Mouse (Mus musculus) left cerebral cortex, adult 8-10 months (tissue): ENCODE data around the gene Tomm40l. TPM values are rescaled to one million over a fixed set of nuclear protein-coding genes. Genes with fewer than 3 reads are reported as not detected.

Experiments
- DNase-seq, 2 experiments: peaks; one replicate each; pipeline ENCODE4 v3.0.0; 2022; ENCODE audit warnings: low spot score in 2 of 2
- total RNA-seq, 4 experiments: library from RNA; stranded (reverse); gene quantifications; 2 replicates each; pipeline ENCODE4 v1.2.4; 2022

Tomm40l gene
- total RNA-seq = 10 to 100 TPM; 70.2 to 87.9 (median 76.7) TPM

- DNase-seq = peak; percentile 84 to 99
Observed at GRCm38 (mm10) chr1:171222238-171223155, at the start of gene Tomm40l. Gene Tomm40l, minus strand, starts transcription at chr1:171222514.

DNA sequence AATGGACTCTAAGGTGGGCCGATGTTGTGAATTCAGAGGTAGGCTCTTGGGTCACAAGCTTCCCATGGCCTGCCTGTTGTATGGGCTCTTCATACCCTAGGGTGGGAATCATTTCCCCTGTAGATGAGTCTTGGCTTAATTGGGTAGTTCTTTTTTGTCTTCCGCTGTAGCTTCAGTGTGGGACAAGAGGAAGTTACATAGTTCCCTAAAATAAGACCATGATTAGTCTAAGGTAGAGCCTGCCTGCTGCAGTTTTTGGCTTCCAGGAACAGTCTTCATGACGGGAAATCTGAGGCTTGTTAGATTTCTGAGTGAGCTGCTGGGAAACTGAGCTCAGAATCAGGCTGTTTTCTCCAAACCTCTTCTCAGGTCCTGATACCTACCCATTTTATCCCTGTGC lies 49.8 kb upstream of the Tomm40l start:
- no peak for DNase-seq

- DNase-seq = no peak
Observed at GRCm38 (mm10) chr1:171271622-171272021, 49.3 kb upstream of the Tomm40l start.

DNA sequence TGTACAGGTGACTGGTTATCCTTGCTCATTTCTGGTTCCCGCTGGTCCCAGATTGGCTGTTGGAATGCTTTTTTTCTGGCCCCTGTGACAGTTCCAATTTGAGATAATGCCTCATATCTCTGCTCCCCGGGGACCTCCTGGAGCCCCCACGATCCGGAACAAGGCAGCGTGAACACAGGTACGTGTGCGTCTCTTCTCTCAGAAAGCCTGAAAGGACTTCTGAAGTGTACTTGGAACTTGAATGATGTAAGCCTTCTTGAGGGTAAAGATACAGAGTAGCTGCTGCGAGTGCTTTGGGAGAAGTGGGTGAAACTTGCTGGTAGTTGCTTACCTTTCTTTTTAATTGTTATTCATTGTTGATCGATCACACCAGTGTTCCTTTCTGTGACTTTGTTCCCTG lies 48.9 kb upstream of the Tomm40l start:
- no peak for DNase-seq

DNA sequence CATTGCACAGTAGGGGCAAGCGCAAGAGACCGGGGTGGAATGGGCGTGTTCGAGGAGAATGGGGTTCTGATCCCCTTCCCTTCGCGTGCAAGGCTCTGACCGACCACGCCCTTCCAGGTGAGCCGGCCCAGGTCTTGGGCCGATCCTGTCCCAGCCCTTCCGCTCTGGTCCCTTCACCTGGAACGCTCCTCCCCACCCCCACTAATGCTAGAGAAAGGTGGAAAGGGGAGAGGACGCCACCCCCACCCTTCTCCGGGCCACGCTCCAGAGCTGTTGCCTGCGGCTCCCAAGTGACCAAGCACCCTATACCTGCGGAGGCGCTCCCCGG lies 48.2 kb upstream of the Tomm40l start:
- DNase-seq = no peak

GRCm38 (mm10) chr1:171269848-171270572 lies 47.7 kb upstream of the Tomm40l start, which contains the start of gene B4galt3:
Gene B4galt3, plus strand, starts transcription at chr1:171270328.
- peak; percentile 91 to 96 for DNase-seq

- DNase-seq = no peak
Observed at GRCm38 (mm10) chr1:171268341-171268740, 46.0 kb upstream of the Tomm40l start.

DNA sequence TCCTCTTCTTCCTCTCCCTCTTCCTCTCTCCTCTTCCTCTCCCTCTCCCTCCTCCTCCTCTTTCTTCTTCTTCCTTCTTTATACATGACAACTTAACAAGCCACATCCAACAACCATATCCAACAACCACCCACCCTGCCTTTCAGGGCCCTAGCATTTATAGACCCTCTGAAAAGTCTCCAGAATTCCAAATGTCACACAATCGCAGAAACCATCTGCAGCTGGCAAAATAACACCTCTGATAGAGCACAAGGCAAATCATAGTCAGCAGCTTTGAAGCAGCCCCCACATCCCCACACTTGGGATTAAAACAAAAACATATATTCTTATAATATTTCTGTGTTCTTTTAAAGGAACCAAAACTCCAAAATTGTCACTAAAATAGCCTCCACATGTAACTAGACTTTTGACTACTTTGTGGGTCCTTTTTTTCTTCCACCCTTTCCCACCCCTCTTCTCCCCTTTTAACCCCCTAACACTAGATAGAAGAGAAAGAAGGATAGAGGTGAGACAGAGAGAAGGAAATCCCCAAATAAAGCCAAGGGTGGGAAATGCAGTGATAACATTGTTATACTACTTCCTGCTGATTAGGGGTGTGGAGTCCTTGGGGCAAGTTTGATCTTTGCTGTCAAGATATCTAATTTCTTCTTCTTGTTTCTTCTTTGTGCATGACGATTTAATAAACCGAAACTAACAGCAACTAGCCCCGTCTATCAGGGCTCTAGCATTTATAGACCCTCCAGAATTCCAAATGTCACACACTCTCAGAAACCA lies 43.8 kb upstream of the Tomm40l start:
- peak in 1 of 2 experiments; percentile 56 for DNase-seq

- DNase-seq = no peak
Observed at GRCm38 (mm10) chr1:171263666-171264461, 41.5 kb upstream of the Tomm40l start.

DNA sequence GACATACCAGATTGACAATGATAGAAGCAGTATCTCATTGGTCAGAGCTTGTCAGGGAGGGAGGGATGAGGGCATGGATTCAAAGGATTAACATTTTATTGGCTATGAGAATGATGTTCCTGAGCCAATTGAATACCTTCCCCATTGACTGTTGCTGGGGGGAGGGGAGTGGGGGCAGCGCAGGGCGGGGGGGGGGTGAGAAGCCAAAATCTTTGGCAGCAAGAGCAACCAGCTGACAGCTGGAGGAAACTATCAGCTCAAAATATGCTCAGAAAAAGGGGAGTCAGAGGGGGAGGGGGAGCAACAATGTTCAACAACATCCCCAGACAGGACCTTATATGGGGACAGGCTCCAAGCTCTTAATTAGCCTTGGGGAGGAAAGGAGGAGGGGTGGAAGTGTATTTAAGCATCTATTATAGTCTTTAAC lies 40.9 kb upstream of the Tomm40l start:
- peak in 1 of 2 experiments; percentile 61 for DNase-seq

GRCm38 (mm10) chr1:171262594-171263130 lies 40.3 kb upstream of the Tomm40l start:
- peak; percentile 61 to 89 for DNase-seq

GRCm38 (mm10) chr1:171260316-171260715 lies 38.0 kb upstream of the Tomm40l start:
- no peak for DNase-seq

- DNase-seq = no peak
Observed at GRCm38 (mm10) chr1:171258921-171259320, 36.6 kb upstream of the Tomm40l start.

DNA sequence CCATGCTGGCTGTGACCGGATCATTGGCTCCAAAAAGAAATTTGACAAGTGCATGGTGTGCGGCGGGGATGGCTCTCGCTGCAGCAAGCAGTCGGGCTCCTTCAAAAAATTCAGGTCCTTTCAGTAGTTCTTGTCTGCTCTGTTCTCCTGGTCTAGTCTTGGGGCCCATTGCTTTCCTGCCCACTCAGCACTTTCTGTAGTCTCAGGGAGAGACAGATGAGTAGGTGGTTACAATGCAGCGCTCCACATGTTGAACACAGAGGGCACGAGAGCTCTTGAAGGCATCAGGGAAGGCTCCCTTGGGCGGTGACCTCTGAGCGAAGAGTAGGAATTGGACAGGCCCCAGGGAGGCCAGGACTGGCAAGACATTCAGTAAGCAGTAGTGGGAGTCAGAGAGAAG lies 35.5 kb upstream of the Tomm40l start:
- no peak for DNase-seq

GRCm38 (mm10) chr1:171256937-171257548 lies 34.7 kb upstream of the Tomm40l start:
- no peak for DNase-seq

- no peak for DNase-seq
Observed at GRCm38 (mm10) chr1:171256095-171256818, 33.9 kb upstream of the Tomm40l start.

- no peak for DNase-seq
Observed at GRCm38 (mm10) chr1:171252415-171252814, 30.1 kb upstream of the Tomm40l start.

GRCm38 (mm10) chr1:171251594-171252324 lies 29.4 kb upstream of the Tomm40l start:
- DNase-seq = no peak
